Mouse (Mus musculus) ovary, adult 18-20 months (tissue): ENCODE data around the gene Dad1.

Experiments used
- DNase-seq: peaks from one replicate; pipeline ENCODE4 v3.0.0; 2022; ENCODE audit warnings: low spot score, mixed read lengths

Gene Dad1

DNA sequence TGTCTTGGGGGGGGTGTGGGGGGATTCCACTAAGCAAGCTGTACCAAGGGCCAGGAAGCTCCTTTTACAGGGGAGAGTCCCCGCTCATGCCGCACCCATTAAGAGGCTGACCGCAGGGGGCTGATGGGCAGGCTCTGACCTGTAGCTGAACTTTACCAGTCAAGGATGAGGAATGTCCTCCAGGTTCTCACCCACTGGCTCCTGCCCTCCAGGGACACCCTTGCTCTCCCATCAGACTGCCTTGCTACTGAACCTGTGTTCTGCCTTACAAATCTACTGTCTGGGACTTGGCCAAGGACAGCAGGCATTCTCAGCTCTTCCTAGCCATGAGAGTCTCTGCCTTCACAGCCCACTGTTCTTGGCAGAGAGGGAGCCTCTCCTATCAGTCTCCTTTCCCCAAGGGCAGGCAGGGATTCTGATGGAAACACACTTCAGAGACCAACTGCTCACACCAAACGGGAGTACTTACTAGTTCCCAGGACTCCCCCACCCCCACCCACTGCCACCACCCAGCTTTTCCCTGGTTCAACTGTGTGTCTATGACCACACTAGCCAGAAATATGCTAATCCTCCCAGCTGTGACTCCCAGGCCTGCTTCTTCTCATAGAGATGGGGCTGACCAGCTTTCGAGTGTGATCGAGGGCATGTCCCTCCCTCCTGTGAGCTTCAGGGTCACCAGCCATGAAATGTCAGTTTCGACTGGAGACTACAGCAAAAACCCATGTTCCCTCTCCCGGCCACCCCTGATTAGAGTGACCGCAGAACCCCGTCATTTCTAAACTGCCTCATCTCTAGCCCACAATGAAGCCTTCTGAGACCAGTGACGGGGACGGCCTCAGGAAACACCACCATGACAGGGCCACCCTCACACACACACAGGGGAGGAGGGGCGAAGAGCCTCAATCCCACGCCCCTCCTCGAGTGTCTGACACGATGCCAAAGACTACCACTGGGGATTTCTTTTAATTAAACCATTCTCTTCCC is 29.1 kb downstream of the Dad1 start:
- DNase-seq: peak; percentile 74

DNA sequence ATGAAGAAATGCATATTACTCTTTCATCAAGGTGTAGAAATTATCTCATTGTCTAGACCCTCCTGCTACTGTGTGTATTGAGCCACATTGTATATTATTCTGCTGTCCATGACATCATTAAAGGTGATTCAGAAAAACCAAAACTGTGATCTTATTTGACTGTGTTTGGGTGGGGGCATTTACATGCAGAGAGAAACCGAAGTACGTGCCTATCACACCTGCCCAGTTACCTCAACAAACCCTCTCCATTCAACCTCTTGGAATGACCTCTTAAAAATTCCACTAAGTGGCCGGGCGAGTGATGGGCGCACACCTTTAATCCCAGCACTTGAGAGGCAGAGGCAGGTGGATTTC is 29.9 kb downstream of the Dad1 start:
- DNase-seq: no peak

DNA sequence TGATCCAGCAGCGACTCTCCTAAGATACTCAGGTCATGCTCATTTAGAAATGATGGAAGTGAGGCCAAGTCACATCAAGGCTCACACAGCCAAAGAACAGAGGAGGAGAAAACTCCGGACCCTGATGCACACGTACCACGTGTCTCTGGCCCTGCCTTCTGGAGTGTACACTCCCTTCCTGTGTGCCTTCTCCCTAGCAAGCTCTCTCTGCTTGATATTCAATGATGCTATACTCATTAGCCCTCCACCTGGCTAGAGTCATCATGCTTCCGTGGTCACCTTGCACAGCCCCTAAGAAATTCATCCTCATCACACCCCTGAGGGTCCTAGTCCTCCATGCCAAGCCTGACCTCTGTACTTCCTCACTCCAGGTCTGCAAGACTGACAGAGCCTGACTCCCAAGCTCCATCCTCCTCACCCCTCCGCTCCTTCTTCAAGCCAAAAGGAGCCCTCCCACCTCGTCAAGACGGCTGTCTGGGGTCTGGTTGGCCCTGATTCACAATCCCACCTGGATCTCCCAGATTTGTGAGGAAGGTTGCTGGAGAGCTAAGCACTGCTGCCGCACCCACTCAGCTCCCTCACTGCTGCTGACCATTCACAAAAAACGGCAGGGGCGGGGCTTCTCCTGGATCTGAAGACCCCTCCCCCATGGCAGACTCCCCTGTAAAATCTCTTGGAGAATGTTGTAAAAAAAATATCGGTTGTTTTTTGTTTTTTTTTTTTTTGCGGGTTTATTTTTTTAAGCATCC is 30.4 kb downstream of the Dad1 start:
- no peak for DNase-seq

DNA sequence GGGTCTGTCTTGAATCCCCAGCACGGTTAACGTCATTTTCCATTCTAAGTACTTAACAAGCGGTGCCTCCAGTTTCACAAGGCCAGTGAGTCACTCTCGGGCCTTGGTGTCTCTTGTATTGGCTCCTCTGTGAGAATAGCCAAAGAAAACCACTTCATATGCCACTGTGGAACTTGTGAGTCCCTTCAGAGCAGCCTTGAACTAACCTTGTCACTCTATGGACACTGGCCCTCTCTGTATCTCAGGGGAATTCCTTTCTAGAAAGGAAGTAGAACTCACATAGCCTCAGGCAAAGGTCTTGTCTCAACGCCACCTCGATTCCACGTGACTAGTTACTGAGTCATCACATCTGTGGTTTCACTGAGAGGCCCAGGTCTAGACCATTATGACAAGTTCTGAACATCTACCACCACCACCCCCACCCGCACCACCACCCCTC is 31.6 kb downstream of the Dad1 start:
- DNase-seq: no peak

DNA sequence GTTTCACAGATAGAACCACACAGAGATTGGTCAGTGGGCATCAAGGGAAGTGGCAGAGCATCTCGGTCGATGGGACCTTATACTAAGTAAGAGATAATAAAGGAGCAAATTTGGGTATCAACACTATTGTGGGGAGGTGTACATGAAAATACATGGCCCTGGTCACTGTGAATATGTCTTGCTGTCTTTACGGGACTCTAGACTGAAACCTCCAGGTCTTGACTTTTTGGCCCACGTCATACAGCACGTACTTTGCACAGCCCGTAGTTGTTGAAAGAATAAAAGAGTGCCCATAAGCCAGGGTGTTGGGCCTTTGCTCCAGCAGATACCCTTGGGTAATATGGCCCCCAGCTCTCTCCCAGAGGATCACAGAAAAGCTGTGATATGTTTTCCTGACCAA is 32.3 kb downstream of the Dad1 start:
- no peak for DNase-seq

DNA sequence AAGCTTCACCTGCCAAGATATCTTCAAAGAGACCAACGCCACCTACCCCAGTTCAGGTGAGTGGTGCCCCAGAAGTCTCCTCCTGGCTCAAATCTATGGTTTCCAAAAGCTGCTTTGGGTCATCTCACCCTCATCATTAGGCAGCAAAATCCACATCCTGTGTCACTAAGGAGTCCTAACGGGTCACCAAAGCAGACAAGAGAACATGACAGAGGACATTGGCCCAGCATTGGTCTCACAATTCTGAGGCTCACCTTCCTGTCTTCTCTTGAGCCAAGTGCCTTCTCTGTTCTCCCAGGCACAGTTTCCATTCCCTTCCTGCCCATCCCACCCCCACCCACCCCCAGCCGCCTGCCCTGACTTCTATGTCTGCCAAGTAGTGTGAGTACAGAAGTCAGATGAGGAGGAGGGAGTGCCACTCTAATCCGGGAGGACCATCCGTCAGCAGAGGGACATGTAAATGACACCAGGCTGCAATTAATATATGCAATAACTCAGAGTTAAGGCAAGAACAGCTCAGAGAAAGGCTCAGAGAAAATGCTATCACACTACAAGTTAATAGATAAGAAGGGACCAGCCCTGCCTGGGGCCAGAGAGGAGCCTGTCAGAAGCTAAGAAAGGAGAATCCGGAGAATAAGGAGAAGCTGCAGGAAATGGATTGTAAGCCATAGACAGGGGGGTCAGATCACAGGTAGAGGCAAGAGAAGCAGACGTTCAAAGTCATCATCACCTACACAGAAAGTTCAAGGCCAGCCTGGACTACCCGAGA is 33.0 kb downstream of the Dad1 start:
- DNase-seq: no peak

DNA sequence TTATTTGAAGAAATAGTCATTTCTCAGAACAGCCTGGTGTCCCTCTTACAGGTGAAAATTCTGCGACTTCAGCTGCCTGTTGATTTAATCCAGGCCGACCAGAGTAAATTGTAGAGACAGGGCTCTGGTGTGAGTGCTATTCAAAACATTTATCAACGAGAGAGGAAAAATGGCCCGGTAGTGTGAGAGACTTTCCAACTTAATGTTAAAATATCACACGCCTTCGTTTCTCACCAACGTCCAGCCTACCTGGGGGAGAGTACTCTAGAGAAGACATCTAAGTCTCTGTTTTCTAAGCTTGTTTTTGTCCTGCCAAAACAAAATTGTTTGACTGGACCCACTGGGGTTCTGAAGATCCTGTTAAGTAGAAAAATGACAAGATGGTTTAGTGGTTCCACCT is 34.1 kb downstream of the Dad1 start:
- DNase-seq: no peak

DNA sequence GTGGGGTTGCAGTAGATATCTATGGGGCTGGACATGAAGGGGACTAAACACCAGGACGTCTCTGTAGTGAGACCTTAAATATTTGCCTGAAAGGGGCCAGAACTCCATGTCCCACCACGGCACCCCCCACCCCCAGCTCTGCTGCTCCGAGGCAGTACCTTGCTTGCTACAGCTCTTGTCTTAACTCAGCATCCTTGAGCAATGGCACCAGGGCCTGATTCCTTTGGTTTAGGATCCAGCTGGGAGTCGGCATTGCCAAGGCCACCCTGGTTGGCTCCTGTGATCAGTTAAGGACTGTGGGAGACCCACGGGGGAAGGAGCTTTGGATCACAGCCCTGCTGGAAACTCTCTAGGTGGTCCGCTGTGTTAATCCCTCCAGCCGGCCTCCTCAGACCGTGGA is 34.6 kb downstream of the Dad1 start:
- no peak for DNase-seq

DNA sequence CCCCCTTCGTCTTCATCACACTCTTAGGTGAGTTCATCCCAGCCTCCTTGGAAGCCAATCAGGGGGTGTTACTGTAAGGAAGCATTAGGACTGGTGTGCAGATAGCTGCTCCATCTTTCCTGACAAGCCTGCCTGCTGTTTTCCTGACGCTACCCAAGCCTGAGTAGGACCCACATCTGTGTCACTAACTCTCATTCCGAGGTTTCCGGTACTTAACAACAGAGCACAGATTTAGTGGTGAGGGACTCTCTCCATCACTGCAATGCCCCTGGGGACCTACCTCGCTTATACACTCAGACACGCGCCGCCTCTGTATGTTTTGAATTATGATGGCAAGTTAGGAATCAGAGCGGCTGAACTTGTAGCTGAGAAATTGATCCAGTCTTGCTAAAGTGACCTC is 35.2 kb downstream of the Dad1 start:
- DNase-seq: no peak

DNA sequence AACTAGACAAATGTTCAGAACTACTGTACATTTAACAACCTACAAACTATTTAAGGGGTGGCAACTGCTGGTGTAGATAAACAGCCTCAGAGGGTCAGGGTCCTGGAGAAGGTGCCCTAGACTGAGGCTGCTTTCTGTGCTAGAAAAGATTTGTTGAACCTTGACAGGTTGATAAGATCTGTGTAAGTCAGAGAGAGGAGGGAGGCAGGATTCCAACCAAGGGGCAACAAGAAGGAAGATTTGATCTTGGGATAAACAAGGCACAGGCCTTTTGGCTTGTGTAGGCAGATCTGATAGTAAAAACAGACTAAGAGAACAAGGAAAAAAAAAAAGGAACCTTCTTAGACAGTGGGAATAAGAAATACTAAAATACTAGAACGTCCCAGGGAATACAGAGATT is 35.7 kb downstream of the Dad1 start:
- no peak for DNase-seq

DNA sequence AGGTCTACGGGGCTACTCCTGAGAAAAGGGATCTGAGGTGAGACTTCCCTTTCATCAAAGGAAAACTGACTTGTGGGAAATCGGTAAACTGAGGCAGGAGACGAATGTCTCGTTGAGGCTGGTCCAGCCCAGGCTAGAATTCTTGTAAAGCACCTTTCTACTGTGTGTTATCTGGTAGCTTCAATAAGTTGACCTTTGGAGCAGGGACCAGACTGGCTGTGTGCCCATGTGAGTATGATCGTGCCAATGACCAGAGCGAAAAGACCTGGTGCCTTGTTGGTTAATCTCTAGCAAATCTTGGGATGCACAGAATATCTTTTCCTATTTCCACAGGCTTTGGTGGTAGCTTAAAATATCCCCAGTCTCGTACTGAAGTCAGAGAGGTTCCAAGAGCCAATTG is 37.8 kb downstream of the Dad1 start:
- no peak for DNase-seq

DNA sequence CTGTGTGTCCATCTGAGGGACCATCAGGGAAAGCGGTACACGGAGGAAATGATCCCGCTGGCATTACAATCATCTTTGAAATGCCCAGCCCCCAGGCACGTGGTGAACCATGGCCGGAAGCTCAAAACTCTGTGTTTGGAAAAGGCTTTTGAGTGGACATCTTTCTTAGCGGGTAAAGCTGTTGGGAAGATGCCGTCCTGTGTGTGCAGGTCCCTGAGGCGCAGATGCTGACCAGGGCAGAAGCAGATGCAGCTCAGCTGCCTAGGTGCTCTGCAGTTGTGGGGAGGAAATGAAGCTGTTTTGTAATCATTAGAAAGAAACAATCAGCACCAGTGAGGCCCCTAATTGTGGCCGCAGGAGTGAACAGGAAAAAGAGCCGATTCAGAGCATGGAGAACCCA is 39.0 kb downstream of the Dad1 start:
- no peak for DNase-seq

DNA sequence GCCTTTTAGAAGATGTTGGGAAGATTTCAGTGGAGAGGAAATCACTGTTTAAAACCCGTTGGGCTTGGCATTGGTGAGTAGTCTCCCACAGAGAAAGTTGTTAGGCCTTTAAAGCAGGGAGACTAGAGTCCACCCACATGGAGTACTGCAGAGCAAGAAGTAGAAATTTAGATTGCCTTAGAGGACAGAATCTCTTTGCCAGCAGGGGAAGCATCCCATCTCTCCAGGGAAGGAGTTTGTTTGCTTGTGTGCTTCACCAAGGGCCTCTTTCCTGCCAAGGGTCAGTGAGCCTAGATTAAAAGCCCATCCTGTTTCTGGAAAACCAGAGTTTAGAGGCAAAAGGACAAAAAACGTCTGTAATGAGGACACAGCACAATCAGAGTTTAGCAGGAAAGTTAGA is 39.4 kb downstream of the Dad1 start:
- no peak for DNase-seq

DNA sequence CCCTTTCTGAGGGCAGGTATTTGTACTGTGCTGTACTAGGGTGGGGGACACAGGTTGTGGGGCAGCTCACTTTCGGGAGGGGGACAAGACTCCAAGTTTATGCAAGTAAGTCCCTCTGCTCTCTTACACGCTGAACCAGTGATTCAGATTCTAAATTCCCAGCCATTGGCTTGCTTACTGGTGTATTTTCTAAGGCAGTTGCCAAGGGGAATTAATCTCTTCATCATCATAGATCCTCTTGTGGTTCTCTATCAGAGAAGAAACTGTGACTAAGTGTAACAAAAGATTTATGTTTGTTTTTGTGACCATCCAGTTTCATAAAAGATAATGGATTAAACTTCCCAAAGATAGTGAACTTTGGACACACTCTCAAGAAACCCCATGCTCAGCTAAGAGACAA is 40.2 kb downstream of the Dad1 start:
- DNase-seq: no peak

DNA sequence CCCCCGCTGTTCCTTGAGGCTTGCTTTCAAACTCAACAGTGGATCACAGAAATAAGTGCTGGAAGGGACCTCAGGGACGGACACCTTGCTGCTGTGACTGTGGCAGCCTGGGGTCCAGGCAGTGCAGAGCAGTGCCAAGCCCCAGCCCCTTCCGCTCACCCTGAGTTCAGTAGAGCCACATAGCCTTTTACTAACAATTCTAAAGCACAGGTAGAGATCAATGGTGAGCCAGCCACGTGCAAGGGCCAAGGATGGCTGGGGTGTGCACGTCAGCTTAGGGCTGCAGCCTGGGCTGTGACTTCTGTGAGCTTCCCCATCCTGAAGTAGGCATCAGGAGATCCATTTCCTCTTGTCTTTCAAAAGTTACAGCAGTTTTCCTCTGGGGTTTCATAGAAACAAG is 42.1 kb downstream of the Dad1 start:
- DNase-seq: no peak

DNA sequence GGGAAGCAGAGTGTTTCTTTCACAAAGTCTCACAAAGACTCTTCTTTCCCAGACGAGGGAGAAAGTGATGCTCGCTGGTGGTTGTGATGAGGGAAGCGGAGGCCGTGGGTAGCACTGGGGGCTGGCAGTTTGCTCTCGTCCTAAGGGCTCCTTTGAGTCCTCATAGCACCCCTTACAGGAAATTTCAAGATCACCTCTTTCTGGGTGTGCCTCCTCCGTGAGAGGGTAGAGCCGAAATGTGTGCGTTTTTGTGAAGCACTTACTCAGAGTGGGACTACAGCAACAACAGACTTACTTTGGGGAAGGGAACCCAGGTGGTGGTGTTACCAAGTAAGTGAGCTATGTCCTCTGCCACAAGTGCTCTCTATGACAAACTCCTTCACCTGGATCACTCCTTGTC is 42.7 kb downstream of the Dad1 start:
- DNase-seq: no peak

DNA sequence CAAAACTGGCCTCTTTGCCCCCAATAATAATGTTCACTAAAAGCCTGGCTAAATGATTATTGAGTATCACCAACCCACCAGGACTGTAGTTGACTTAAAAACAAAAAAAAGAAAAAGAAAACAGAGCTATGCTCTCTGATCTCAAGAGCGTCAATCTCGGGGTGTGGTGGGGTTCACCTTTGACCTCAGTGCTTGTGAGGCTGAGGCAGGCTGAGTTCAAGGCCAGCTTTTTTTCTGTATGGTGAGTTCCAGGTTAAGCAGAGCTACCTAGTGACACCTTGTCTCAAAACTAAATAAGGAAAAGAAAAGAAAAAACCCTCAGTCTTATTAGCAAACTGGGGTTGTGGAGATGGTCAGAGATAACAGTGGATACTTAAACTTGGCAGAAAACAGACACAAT is 43.5 kb downstream of the Dad1 start:
- DNase-seq: no peak

DNA sequence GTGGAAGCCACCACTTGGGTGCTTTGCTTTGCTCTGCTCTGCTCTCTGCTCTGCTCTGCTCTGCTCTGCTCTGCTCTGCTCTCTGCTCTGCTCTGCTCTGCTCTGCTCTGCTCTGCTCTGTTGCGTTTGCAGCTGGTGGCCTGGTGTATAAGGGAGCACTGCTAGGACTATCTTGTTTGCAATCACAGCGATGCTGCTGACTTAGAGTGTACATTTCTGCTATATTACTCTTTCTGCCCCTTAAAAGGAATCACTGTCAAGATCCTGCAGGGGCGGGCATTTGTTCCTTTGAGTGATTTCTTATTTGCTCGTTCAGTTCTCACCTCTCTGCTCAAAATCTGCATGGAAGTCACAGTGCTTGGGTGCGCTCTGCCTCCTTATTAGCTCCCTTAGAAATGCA is 44.0 kb downstream of the Dad1 start:
- no peak for DNase-seq

DNA sequence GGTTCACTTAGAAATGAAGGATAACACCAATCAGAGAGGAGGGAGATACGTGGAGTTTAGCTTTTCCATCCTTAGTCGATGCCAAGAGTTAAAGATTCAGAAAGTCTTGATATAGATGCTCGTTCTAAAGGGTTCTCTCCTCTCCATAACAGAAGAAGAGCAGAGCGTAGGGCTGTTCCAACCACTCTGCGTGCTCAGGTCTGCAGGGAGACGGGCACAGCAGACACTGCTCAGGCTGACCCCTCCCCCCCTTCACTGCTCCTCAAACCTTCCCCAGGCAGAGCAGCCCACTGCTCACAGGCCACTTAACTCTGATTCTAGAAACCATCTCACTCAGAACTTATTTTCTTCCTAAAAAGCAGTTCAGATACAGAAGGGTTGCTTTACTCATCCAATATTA is 45.2 kb downstream of the Dad1 start:
- DNase-seq: no peak

DNA sequence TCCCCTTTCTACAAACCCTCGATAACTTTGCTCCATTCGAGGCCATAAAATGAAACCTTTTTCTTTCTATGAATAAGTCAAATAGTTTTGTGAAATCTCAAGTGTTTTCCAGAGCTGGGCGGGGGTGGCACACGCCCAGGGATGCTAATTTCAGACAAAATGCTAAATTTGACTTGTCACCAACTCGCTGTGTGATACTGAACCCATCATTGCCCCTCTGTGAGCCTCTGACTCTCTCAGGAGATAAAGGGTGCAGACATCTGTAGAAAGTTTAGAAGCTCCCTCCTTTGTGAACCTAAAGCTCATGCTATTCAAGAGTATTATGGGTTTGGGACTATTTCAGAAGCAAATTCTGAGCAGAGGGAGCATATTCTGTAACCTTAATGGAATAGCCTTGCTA is 46.0 kb downstream of the Dad1 start:
- DNase-seq: no peak

DNA sequence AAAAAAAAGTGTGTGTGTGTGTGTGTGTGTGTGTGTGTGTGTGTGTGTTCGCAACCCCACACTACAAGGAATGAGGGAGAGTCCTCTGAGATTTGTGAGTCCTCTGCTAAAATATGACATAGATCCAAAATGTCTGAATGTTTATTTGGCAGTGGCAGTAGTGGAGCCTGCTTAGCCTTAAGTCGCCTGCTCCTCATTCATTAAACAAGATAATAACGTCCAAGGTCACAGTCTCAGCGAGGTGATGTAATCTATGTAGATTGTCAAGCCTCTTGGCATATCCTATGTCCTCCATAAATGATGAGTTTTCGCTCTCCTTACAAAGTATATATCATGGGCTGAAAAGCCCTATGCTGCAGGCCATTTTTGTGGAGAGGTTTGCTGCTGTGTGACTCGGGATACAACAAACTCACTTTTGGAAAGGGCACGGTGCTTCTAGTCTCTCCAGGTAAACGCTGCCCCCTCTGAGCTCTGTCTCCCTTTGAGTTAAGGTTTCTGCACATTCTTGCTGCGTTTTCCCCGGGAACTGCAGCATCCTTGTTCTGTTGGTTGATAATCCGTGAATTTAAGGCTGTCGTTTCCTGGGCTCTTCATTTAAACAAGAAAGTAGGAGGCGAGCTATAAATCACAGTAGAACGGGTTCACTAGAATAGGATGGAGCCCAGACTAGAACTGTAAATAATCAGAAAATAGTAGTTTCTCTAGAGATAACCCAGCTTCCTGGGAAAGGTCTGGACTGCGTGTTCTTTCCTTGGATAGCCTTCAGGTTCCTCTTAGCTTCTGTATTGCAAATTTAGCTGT is 47.0 kb downstream of the Dad1 start:
- no peak for DNase-seq

DNA sequence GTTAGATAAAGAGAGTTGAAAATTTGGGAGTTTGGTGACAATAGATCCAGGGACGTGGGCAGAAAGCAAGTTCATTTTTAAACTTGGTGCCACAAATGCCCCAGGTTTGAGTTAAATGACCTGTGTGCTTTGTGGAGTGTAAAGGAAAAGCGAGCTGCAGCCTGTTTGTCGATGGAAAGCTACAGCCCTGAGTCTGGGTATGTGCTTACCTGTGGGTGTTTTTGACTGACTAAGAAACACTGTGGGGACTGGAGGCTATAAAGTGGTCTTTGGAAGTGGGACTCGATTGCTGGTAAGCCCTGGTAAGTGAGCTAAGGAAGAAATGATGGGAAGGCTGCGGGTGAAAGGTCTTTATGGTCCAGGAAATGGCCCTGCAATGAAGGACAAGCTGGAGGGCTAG is 47.6 kb downstream of the Dad1 start:
- no peak for DNase-seq
